Mouse (Mus musculus) C2C12 (cell line): ENCODE results near the gene Tfap2b. TPM values are rescaled to one million over a fixed set of nuclear protein-coding genes. Genes with fewer than 3 reads are reported as not detected.

Experiments used
- H3K27me3 ChIP-seq: one replicate; pipeline ENCODE4 v1.6.1; 2011; ENCODE audit not compliant: control insufficient read depth, insufficient read depth, insufficient read length
- H3K36me3 ChIP-seq: one replicate; pipeline ENCODE4 v1.6.1; 2011; ENCODE audit not compliant: control insufficient read depth, insufficient read depth
- H3K4me3 ChIP-seq: one replicate; pipeline ENCODE4 v1.5.1; 2011; ENCODE audit warnings: mild to moderate bottlenecking, control low read depth; ENCODE audit not compliant: poor library complexity, insufficient read depth, severe bottlenecking
- H3K79me2 ChIP-seq: one replicate; pipeline ENCODE4 v1.6.1; 2011; ENCODE audit not compliant: control insufficient read depth, insufficient read depth
- H3K79me3 ChIP-seq: one replicate; pipeline ENCODE4 v1.6.1; 2011; ENCODE audit warnings: low read depth, control low read depth
- H3ac ChIP-seq: one replicate; pipeline ENCODE3; 2011; ENCODE audit warnings: low read depth; ENCODE audit not compliant: control insufficient read depth, insufficient read length
- CEBPB ChIP-seq: IDR thresholded peaks from one replicate; pipeline ENCODE4 v1.6.1; 2011; ENCODE audit warnings: low read depth, mild to moderate bottlenecking, control low read depth, moderate library complexity
- CTCF ChIP-seq: IDR thresholded peaks from one replicate; pipeline ENCODE4 v1.5.1; 2011; ENCODE audit not compliant: control insufficient read depth, insufficient read depth, insufficient read length
- FOSL1 ChIP-seq: IDR thresholded peaks from one replicate; pipeline ENCODE4 v1.8.0; 2011; ENCODE audit warnings: mild to moderate bottlenecking, low read length; ENCODE audit not compliant: poor library complexity, insufficient read depth, severe bottlenecking
- MAX ChIP-seq: IDR thresholded peaks from one replicate; pipeline ENCODE4 v1.6.1; 2011; ENCODE audit warnings: mild to moderate bottlenecking, control low read depth
- MYOD1 ChIP-seq: IDR thresholded peaks from one replicate; pipeline ENCODE4 v1.6.1; 2011; ENCODE audit warnings: low read depth; ENCODE audit not compliant: control insufficient read depth, insufficient read length
- MYOG ChIP-seq: IDR thresholded peaks from one replicate; pipeline ENCODE4 v1.6.1; 2011; ENCODE audit not compliant: control insufficient read depth, insufficient read length; ENCODE audit errors: extremely low read depth
- USF1 ChIP-seq: IDR thresholded peaks from one replicate; pipeline ENCODE4 v1.6.1; 2011; ENCODE audit warnings: low read depth, mild to moderate bottlenecking, control low read depth, moderate library complexity
- polyA plus RNA-seq: library from polyadenylated mRNA; unstranded; fragments of >200 nt; fragmentation: generic; extraction: Trizol; gene quantifications from one replicate; pipeline ENCODE4 v1.2.1, GENCODE M21; 2012; ENCODE audit warnings: missing spikeins

Tfap2b gene
- polyA plus RNA-seq, 1 experiment: not detected

GRCm38 (mm10) chr1:19213851-19214395 is 5.2 kb downstream of the Tfap2b start:
- Histone ChIP-seq H3K79me3 (no peaks in the 10 kb centered on the region), H3K4me3 (no peak overlapping the region), H3K27me3 (peaks cover 8% of the 10 kb centered on the region), H3ac (no peak overlapping the region), H3K79me2 (no peaks in the 10 kb centered on the region), H3K36me3 (no peaks in the 10 kb centered on the region)
- no peak for TF ChIP-seq MYOD1
- no peak for TF ChIP-seq CEBPB
- no peak for TF ChIP-seq MAX
- no peak for TF ChIP-seq USF1
- no peak for TF ChIP-seq FOSL1
- TF ChIP-seq CTCF: no peak
- TF ChIP-seq MYOG: no peak

GRCm38 (mm10) chr1:19217391-19217790 is 8.7 kb downstream of the Tfap2b start:
- no peak overlapping the region for H3ac ChIP-seq
- H3K79me3 ChIP-seq: no peaks in the 10 kb centered on the region
- no peaks in the 10 kb centered on the region for H3K79me2 ChIP-seq
- peaks cover 5% of the 10 kb centered on the region for H3K27me3 ChIP-seq
- TF ChIP-seq MYOD1 (no peak), MYOG (no peak), MAX (no peak), CEBPB (no peak), USF1 (no peak), CTCF (no peak), FOSL1 (no peak)
- H3K4me3 ChIP-seq: no peak overlapping the region
- no peaks in the 10 kb centered on the region for H3K36me3 ChIP-seq

- H3K79me3 ChIP-seq: no peaks in the 10 kb centered on the region
- H3ac ChIP-seq: no peak overlapping the region
- H3K36me3 ChIP-seq: no peaks in the 10 kb centered on the region
- peaks cover 5% of the 10 kb centered on the region for H3K27me3 ChIP-seq
- no peak overlapping the region for H3K4me3 ChIP-seq
- TF ChIP-seq FOSL1 (no peak), CTCF (no peak), MAX (no peak), USF1 (no peak), MYOD1 (no peak), MYOG (no peak), CEBPB (no peak)
- H3K79me2 ChIP-seq: no peaks in the 10 kb centered on the region
Observed at GRCm38 (mm10) chr1:19218221-19218620, 9.5 kb downstream of the Tfap2b start.

GRCm38 (mm10) chr1:19219381-19219780 is 10.7 kb downstream of the Tfap2b start:
- Histone ChIP-seq H3K79me2 (no peaks in the 10 kb centered on the region), H3K27me3 (no peaks in the 10 kb centered on the region), H3K79me3 (no peaks in the 10 kb centered on the region), H3K4me3 (no peak overlapping the region), H3ac (no peak overlapping the region), H3K36me3 (no peaks in the 10 kb centered on the region)
- TF ChIP-seq FOSL1: no peak
- TF ChIP-seq USF1: no peak
- TF ChIP-seq CEBPB: no peak
- TF ChIP-seq MYOG: no peak
- no peak for TF ChIP-seq MYOD1
- TF ChIP-seq MAX: no peak
- no peak for TF ChIP-seq CTCF

- Histone ChIP-seq H3K36me3 (no peaks in the 10 kb centered on the region), H3K79me3 (no peaks in the 10 kb centered on the region), H3K79me2 (no peaks in the 10 kb centered on the region), H3ac (no peak overlapping the region), H3K27me3 (no peaks in the 10 kb centered on the region), H3K4me3 (no peak overlapping the region)
- TF ChIP-seq MYOD1 (no peak), MYOG (no peak), CTCF (no peak), FOSL1 (no peak), CEBPB (no peak), MAX (no peak), USF1 (no peak)
Observed at GRCm38 (mm10) chr1:19220564-19220963, 11.8 kb downstream of the Tfap2b start.
